Mouse (Mus musculus): ENCODE data around the gene Lmntd1. TPM values are rescaled to one million over a fixed set of nuclear protein-coding genes. Genes with fewer than 3 reads are reported as not detected.
A peak's percentile ranks its signal among the peaks of the same experiment; 100 is the strongest.
"Not testable (repeated sequence)": the region's sequence is repeated elsewhere in the genome, so short reads cannot be mapped to it uniquely, and the experiment has no call there.

Lmntd1 gene
- polyA plus RNA-seq, 1 experiment = not detected

GRCm38 (mm10) chr6:145339956-145340656 lies 274.0 kb downstream of the Lmntd1 start:
- Histone ChIP-seq H3K9me3 (replicated peaks; ENCODE audit: control insufficient read depth, insufficient read depth, low read length, poor library complexity, severe bottlenecking) (no peaks in the 10 kb centered on the region), H3K27ac (ENCODE audit: insufficient read depth, low read length) (no peak overlapping the region), H3K9ac (ENCODE audit: low read depth, poor library complexity, severe bottlenecking) (peak overlapping the region; percentile 5; the same call in 1 of the 2 replicates), H3K4me3 (ENCODE audit: low read depth, low read length) (peak overlapping the region; percentile 46), H3K27me3 (ENCODE audit: control insufficient read depth, insufficient read depth, low read length, poor library complexity, severe bottlenecking) (no peaks in the 10 kb centered on the region), H3K4me1 (ENCODE audit: control insufficient read depth, insufficient read depth, low read length) (peaks cover 4% of the 10 kb centered on the region), H3K36me3 (ENCODE audit: control insufficient read depth, insufficient read depth, low read length, poor library complexity, severe bottlenecking) (no peaks in the 10 kb centered on the region)
- TF ChIP-seq CTCF (IDR thresholded peaks at IDR 0.05; ENCODE audit: low read depth, low read length) = no peak
- TF ChIP-seq POLR2A (IDR thresholded peaks at IDR 0.05; ENCODE audit: insufficient read depth, low read length) = no peak
- TF ChIP-seq EP300 (IDR thresholded peaks at IDR 0.05; ENCODE audit: insufficient read depth, low read depth, low read length) = no peak

DNA sequence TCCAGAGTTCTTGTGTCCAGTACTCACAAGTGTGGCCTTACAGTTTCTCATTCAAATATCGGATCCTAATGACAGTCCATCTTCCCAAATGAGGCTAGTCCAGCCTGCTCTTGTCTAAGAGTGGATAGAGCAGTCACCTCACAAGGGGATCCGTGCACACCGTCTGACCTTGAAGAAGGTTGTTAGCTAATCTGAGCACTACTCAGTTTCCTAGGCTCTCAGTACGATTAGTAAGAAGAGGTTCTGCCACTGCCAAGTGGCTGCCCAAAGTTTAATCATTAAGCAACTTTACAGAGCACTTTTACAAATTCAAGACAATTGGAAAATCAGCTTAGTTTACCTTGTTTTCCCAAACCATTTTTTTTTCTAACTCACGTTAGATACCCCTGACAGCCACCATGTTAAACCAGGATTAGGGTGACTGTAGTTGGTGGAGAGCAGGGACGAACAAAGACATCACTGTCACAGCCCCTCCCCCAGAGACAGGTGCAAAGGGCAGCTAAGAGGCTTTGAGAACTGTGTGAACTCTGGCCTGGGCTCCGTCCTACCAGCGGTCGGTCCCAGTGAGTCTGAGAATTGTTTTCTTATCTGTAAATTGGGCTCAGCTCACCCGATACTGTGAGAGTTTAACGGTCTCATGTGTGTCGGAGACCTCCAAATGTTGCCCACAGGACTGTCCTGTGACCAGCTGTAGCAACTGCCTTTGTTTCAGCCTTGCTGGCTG lies 275.4 kb downstream of the Lmntd1 start:
- TF ChIP-seq CTCF (IDR thresholded peaks at IDR 0.05; ENCODE audit: low read depth, low read length) (no peak), POLR2A (IDR thresholded peaks at IDR 0.05; ENCODE audit: insufficient read depth, low read length) (no peak), EP300 (IDR thresholded peaks at IDR 0.05; ENCODE audit: insufficient read depth, low read depth, low read length) (no peak)
- Histone ChIP-seq H3K27ac (ENCODE audit: insufficient read depth, low read length) (no peak overlapping the region), H3K9me3 (replicated peaks; ENCODE audit: control insufficient read depth, insufficient read depth, low read length, poor library complexity, severe bottlenecking) (no peaks in the 10 kb centered on the region), H3K27me3 (ENCODE audit: control insufficient read depth, insufficient read depth, low read length, poor library complexity, severe bottlenecking) (no peaks in the 10 kb centered on the region), H3K4me3 (ENCODE audit: low read depth, low read length) (no peak overlapping the region), H3K4me1 (ENCODE audit: control insufficient read depth, insufficient read depth, low read length) (peaks cover 4% of the 10 kb centered on the region), H3K36me3 (ENCODE audit: control insufficient read depth, insufficient read depth, low read length, poor library complexity, severe bottlenecking) (no peaks in the 10 kb centered on the region), H3K9ac (ENCODE audit: low read depth, poor library complexity, severe bottlenecking) (no peak overlapping the region)

- not testable (repeated sequence) for H3K9me3 ChIP-seq (replicated peaks; ENCODE audit: control insufficient read depth, insufficient read depth, low read length, poor library complexity, severe bottlenecking); H3K4me3 ChIP-seq (ENCODE audit: low read depth, low read length); H3K4me1 ChIP-seq (ENCODE audit: control insufficient read depth, insufficient read depth, low read length); H3K9ac ChIP-seq (ENCODE audit: low read depth, poor library complexity, severe bottlenecking); H3K27me3 ChIP-seq (ENCODE audit: control insufficient read depth, insufficient read depth, low read length, poor library complexity, severe bottlenecking); H3K36me3 ChIP-seq (ENCODE audit: control insufficient read depth, insufficient read depth, low read length, poor library complexity, severe bottlenecking); H3K27ac ChIP-seq (ENCODE audit: insufficient read depth, low read length)
These were observed 276.6 kb downstream of the Lmntd1 start for GRCm38 (mm10) chr6:145337521-145337920.

DNA sequence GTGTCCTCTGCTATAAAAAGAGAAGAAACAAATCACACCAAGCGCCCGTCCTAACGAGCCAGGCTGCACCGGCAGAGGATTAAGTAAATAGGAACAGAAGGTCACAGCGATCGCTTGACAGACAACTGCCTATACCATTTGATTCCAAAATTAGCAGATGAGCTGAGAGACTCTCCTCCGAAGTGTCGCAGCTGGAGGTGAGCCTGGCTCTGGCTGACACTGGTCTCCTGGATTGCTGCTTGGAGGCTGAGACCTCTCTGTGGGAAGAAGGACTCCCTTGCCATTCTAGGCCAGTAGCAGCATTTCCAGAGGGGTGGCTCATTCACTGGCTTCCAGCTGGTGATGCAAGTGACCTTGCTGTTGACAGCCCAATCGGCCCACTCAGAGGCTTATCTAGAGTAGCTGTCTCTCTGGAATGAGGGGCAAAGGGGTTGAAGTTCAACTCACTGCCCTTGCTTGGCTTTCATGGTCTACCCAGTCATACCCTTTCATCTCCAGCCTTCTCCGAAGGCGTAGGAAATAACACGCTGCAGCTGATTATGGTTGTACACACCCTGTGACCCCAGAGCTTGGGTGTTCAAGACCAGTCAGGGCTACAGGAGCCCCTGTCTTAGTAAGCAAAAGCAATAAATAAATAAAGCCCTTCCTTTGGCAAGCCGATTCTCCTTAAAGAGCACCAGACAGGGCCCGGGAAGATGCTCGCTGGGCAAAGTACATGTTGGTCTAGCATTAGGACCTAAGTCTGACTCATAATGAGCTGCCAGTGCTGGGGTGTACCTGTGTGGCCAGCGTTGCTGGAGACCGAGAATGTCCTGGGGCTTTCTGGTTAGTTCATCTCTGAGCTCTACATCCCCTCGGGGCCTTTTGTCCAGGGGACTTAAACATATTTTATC lies 278.0 kb downstream of the Lmntd1 start:
- no peaks in the 10 kb centered on the region for H3K36me3 ChIP-seq (ENCODE audit: control insufficient read depth, insufficient read depth, low read length, poor library complexity, severe bottlenecking)
- no peak for TF ChIP-seq EP300 (IDR thresholded peaks at IDR 0.05; ENCODE audit: insufficient read depth, low read depth, low read length)
- no peak for TF ChIP-seq CTCF (IDR thresholded peaks at IDR 0.05; ENCODE audit: low read depth, low read length)
- H3K27me3 ChIP-seq (ENCODE audit: control insufficient read depth, insufficient read depth, low read length, poor library complexity, severe bottlenecking) = no peaks in the 10 kb centered on the region
- no peak overlapping the region for H3K27ac ChIP-seq (ENCODE audit: insufficient read depth, low read length)
- H3K9ac ChIP-seq (ENCODE audit: low read depth, poor library complexity, severe bottlenecking) = no peak overlapping the region
- no peak overlapping the region for H3K4me3 ChIP-seq (ENCODE audit: low read depth, low read length)
- H3K4me1 ChIP-seq (ENCODE audit: control insufficient read depth, insufficient read depth, low read length) = peaks cover 4% of the 10 kb centered on the region
- no peaks in the 10 kb centered on the region for H3K9me3 ChIP-seq (replicated peaks; ENCODE audit: control insufficient read depth, insufficient read depth, low read length, poor library complexity, severe bottlenecking)

DNA sequence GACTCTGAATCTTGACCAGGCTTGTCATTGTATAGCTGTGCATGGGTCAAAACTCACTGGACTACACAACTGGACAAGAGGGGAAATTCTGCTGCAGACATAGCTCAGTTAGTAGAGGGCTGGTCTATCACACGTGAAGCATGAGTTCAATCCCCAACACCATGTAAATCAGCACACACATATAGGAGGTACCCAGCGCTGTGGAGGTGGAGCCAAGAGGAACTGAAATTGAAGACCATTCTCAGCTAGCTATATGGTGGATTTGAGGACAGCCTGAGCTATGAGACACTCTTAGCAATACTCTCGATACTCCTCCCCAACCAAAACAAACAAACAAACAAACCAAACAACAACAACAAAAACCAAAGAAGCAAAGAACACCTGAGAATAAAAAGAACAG lies 279.9 kb downstream of the Lmntd1 start:
- Histone ChIP-seq H3K27me3 (ENCODE audit: control insufficient read depth, insufficient read depth, low read length, poor library complexity, severe bottlenecking) (no peaks in the 10 kb centered on the region), H3K9me3 (replicated peaks; ENCODE audit: control insufficient read depth, insufficient read depth, low read length, poor library complexity, severe bottlenecking) (no peaks in the 10 kb centered on the region), H3K36me3 (ENCODE audit: control insufficient read depth, insufficient read depth, low read length, poor library complexity, severe bottlenecking) (no peaks in the 10 kb centered on the region), H3K4me1 (ENCODE audit: control insufficient read depth, insufficient read depth, low read length) (peaks cover 2% of the 10 kb centered on the region), H3K4me3 (ENCODE audit: low read depth, low read length) (no peak overlapping the region), H3K27ac (ENCODE audit: insufficient read depth, low read length) (no peak overlapping the region), H3K9ac (ENCODE audit: low read depth, poor library complexity, severe bottlenecking) (no peak overlapping the region)
- TF ChIP-seq POLR2A (IDR thresholded peaks at IDR 0.05; ENCODE audit: insufficient read depth, low read length) (no peak), EP300 (IDR thresholded peaks at IDR 0.05; ENCODE audit: insufficient read depth, low read depth, low read length) (no peak), CTCF (IDR thresholded peaks at IDR 0.05; ENCODE audit: low read depth, low read length) (no peak)

Data from ES-Bruce4 (cell line).